Mouse (Mus musculus) heart, postnatal 0 days (tissue): ENCODE results near the gene Sept10. TPM values are rescaled to one million over a fixed set of nuclear protein-coding genes. Genes with fewer than 3 reads are reported as not detected.

ENCODE experiments used
- ATAC-seq: fragments of 200-750 bp; cut with Nextera tagmentation; 2 replicates; pipeline ENCODE4 v1.8.0; 2017; ENCODE audit warnings: low read depth, moderate number of reproducible peaks, moderate library complexity; ENCODE audit not compliant: insufficient read depth
- DNase-seq: peaks from one replicate; pipeline ENCODE4 v3.0.0-alpha.2; 2016; ENCODE audit warnings: low spot score
- H3K27ac ChIP-seq: fragments of 300-500 bp; sonication (generic); 2 replicates; pipeline ENCODE4 v1.5.1; 2014; ENCODE audit warnings: low read depth, mild to moderate bottlenecking
- H3K27me3 ChIP-seq: fragments of 300-500 bp; sonication (generic); 2 replicates; pipeline ENCODE4 v1.6.1; 2014; ENCODE audit warnings: low read length, mixed read lengths; ENCODE audit not compliant: control insufficient read depth, insufficient read depth
- H3K36me3 ChIP-seq: fragments of 300-500 bp; sonication (generic); replicated peaks from 2 replicates; pipeline ENCODE4 v1.6.1; 2014; ENCODE audit warnings: low read length, mixed read lengths; ENCODE audit not compliant: control insufficient read depth, insufficient read depth
- H3K4me1 ChIP-seq: fragments of 300-500 bp; sonication (generic); 2 replicates; pipeline ENCODE4 v1.6.1; 2014; ENCODE audit warnings: antibody characterized with exemption; ENCODE audit not compliant: control insufficient read depth, insufficient read depth
- H3K4me2 ChIP-seq: fragments of 300-500 bp; sonication (generic); 2 replicates; pipeline ENCODE4 v1.6.1; 2014; ENCODE audit warnings: low read depth, mild to moderate bottlenecking, low read length, moderate library complexity
- H3K4me3 ChIP-seq: fragments of 300-500 bp; sonication (generic); 2 replicates; pipeline ENCODE4 v1.5.1; 2014; ENCODE audit warnings: low read depth, low read length
- H3K9ac ChIP-seq: fragments of 300-500 bp; sonication (generic); replicated peaks from 2 replicates; pipeline ENCODE4 v1.6.1; 2014; ENCODE audit warnings: low read depth, low read length, mixed read lengths
- H3K9me3 ChIP-seq: fragments of 300-500 bp; sonication (generic); replicated peaks from 2 replicates; pipeline ENCODE4 v1.6.1; 2016; ENCODE audit warnings: low read length; ENCODE audit not compliant: control insufficient read depth
- CTCF ChIP-seq: IDR thresholded peaks from 2 replicates; pipeline ENCODE4 v1.5.1; 2016; ENCODE audit warnings: antibody characterized with exemption, control low read depth, low read depth
- EP300 ChIP-seq: IDR thresholded peaks from 2 replicates; pipeline ENCODE4 v1.6.1; 2016; ENCODE audit warnings: antibody characterized with exemption, low read depth
- WGBS: fragments of 180-500 bp; shearing (Covaris S2); extraction: QIAGEN DNeasy Blood & Tissue Kit; methylation state at CpG from one replicate; pipeline ENCODE4 v1.1.7; 2014; 5-methylcytosine and 5-hydroxymethylcytosine counted together
- polyA plus RNA-seq: library from polyadenylated mRNA; unstranded; fragments of >200 nt; fragmentation: Nextera tagmentation; extraction: Ambion mirVana; gene quantifications from 2 replicates; pipeline ENCODE4 v1.2.1, GENCODE M21; 2015
- total RNA-seq: library from RNA; depleted of rRNA; stranded (reverse); fragments of >200 nt; gene quantifications from 2 replicates; pipeline ENCODE4 v1.2.3, GENCODE M21; 2014; ENCODE audit warnings: low replicate concordance

The Sept10 gene
- total and polyA plus RNA-seq, 2 experiments from 2014 or later: 27.8 to 33.8 TPM

DNA sequence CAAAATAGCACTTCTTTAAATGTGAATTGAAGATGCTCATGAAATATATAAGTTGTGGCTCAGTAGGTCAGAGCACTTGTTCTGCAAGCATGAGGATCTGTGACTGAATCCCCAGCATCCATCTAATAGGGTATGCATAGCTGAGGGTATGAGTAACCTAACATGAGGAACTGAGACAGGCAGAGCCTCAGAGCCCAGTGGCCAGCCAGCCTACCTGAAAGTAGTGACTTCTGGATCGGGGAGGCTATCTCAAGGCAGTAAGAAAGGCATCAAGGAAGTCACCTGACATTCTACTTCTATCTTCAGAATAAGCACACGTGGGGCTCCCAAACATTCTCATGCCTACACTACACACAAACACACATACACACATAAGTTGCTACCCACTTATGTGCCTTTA, 3.5 kb upstream of the Sept10 start:
- 90% methylated on average over 2 of the region's 2 CpGs for WGBS
- Histone ChIP-seq H3K36me3 (no peaks in the 10 kb centered on the region), H3K4me2 (no peak overlapping the region), H3K9me3 (no peaks in the 10 kb centered on the region), H3K9ac (no peak overlapping the region), H3K27ac (no peak overlapping the region), H3K27me3 (no peaks in the 10 kb centered on the region), H3K4me1 (peaks cover 6% of the 10 kb centered on the region), H3K4me3 (no peak overlapping the region)
- ATAC-seq (no peak), DNase-seq (no peak)
- TF ChIP-seq EP300 (no peak), CTCF (no peak)

- Histone ChIP-seq H3K9ac (no peak overlapping the region), H3K4me2 (0 out of 2 replicates have a peak overlapping the region, but pooled peaks have one; percentile 99), H3K27me3 (no peaks in the 10 kb centered on the region), H3K36me3 (no peaks in the 10 kb centered on the region), H3K4me1 (peaks cover 6% of the 10 kb centered on the region), H3K27ac (no peak overlapping the region), H3K4me3 (no peak overlapping the region), H3K9me3 (no peaks in the 10 kb centered on the region)
- ATAC-seq (no peak), DNase-seq (no peak)
- 86% methylated on average over 4 of the region's 4 CpGs for WGBS
- TF ChIP-seq EP300 (no peak), CTCF (no peak)
Observed at GRCm38 (mm10) chr10:59223890-59224289, 2.2 kb upstream of the Sept10 start.

- Histone ChIP-seq H3K27me3 (no peaks in the 10 kb centered on the region), H3K9me3 (no peaks in the 10 kb centered on the region), H3K9ac (peak overlapping the region; percentile 92), H3K4me2 (peak overlapping the region; percentile 99), H3K4me3 (peak overlapping the region; percentile 89), H3K36me3 (no peaks in the 10 kb centered on the region), H3K4me1 (peaks cover 6% of the 10 kb centered on the region), H3K27ac (no peak overlapping the region)
- WGBS: 49% methylated on average over 14 of the region's 14 CpGs
- no peak for ATAC-seq
- no peak for TF ChIP-seq CTCF
- no peak for TF ChIP-seq EP300
- no peak for DNase-seq
Observed at GRCm38 (mm10) chr10:59223301-59223700, 1.7 kb upstream of the Sept10 start.

DNA sequence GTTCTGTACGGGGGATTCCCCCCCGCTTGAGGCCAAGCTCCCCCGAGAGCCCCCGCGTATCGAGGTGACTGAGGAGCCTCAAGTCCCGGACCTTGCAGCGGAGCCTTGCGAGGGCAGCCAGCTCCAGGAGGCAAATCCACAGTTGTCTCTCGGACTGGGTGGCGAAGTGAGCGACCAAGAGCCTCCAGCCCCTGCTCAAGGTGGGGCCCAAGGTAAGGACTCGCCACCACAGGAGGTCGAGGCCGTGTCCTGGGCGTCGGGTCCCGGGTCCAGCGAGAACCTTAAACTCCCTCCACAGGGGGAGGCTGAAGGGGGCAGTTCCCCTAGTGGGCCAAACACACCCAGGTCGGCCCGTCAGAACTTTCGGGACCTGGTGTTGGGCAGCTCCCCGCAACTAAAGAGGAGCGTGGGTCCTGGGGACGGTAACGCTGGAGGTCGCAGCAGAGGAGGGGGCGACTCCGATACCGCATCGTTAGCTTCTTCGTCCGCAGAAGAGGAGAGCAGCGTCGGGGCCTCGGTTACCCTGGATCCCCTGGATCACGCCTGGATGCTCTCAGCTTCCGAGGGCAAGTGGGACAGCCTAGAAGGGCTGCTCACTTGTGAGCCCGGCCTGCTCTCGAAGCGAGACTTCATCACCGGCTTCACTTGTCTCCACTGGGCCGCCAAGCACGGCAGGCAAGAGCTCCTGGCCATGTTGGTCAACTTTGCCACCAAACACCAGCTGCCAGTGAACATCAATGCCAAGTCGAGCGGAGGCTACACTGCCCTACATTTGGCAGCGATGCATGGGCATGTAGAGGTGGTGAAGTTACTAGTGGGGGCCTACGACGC, 839 bp upstream of the Sept10 start:
- peak overlapping the region; percentile 93 for H3K27ac ChIP-seq
- no peaks in the 10 kb centered on the region for H3K36me3 ChIP-seq
- TF ChIP-seq CTCF: no peak
- no peak for TF ChIP-seq EP300
- H3K9ac ChIP-seq: peak overlapping the region; percentile 92
- WGBS: 3% methylated on average over 46 of the region's 49 CpGs
- ATAC-seq (peak; percentile 2), DNase-seq (peak; percentile 12)
- peaks cover 6% of the 10 kb centered on the region for H3K4me1 ChIP-seq
- H3K27me3 ChIP-seq: no peaks in the 10 kb centered on the region
- H3K4me2 ChIP-seq: peak overlapping the region; percentile 99
- no peaks in the 10 kb centered on the region for H3K9me3 ChIP-seq
- peak overlapping the region; percentile 89 for H3K4me3 ChIP-seq

- Histone ChIP-seq H3K4me3 (peak overlapping the region; percentile 89), H3K9me3 (no peaks in the 10 kb centered on the region), H3K4me2 (peak overlapping the region; percentile 99), H3K36me3 (no peaks in the 10 kb centered on the region), H3K27me3 (no peaks in the 10 kb centered on the region), H3K27ac (peak overlapping the region; percentile 93), H3K9ac (peak overlapping the region; percentile 92), H3K4me1 (peaks cover 6% of the 10 kb centered on the region)
- 1% methylated on average over 39 of the region's 39 CpGs for WGBS
- no peak for ATAC-seq
- no peak for TF ChIP-seq CTCF
- TF ChIP-seq EP300: no peak
- DNase-seq: peak; percentile 30
Observed at GRCm38 (mm10) chr10:59220824-59221472, 699 bp downstream of the Sept10 start.

- Histone ChIP-seq H3K4me3 (no peak overlapping the region), H3K9me3 (no peaks in the 10 kb centered on the region), H3K27me3 (no peaks in the 10 kb centered on the region), H3K4me1 (no peaks in the 10 kb centered on the region), H3K4me2 (no peak overlapping the region), H3K36me3 (no peaks in the 10 kb centered on the region), H3K27ac (no peak overlapping the region), H3K9ac (no peak overlapping the region)
- ATAC-seq: no peak
- TF ChIP-seq EP300 (no peak), CTCF (no peak)
- DNase-seq: no peak
Observed at GRCm38 (mm10) chr10:59200011-59200410, 21.6 kb downstream of the Sept10 start.
